Mouse (Mus musculus): ENCODE results near the gene Dock1. TPM values are rescaled to one million over a fixed set of nuclear protein-coding genes. Genes with fewer than 3 reads are reported as not detected.

Gene Dock1
- total and polyA plus RNA-seq, 2 experiments from 2014 or later = 8.0 to 15.2 TPM

- no peak overlapping the region for H3K9ac ChIP-seq (replicated peaks; ENCODE audit: low read length)
- peaks cover 4% of the 10 kb centered on the region; the same call in 1 of the 2 replicates for H3K27me3 ChIP-seq (ENCODE audit: insufficient read depth, low read length)
- H3K9me3 ChIP-seq (ENCODE audit: low read length) = no peaks in the 10 kb centered on the region
- H3K27ac ChIP-seq = no peak overlapping the region
- no peak for ATAC-seq
- no peak for DNase-seq (ENCODE audit: low spot score)
- H3K36me3 ChIP-seq (ENCODE audit: insufficient read depth, low read length) = no peaks in the 10 kb centered on the region
- H3K4me2 ChIP-seq (ENCODE audit: low read depth, low read length) = no peak overlapping the region
- TF ChIP-seq CTCF (IDR thresholded peaks at IDR 0.05; ENCODE audit: low read depth) = no peak
- WGBS = 86% methylated on average over 4 of the region's 4 CpGs
- H3K4me3 ChIP-seq (ENCODE audit: low read length) = no peak overlapping the region
- H3K4me1 ChIP-seq (ENCODE audit: insufficient read depth, low read length) = 0 out of 2 replicates have a peak, but pooled peaks cover 3% of the 10 kb centered on the region
Measured at GRCm38 (mm10) chr7:134667271-134667702, 3.2 kb upstream of the Dock1 start.

- no peak for ATAC-seq
- H3K9ac ChIP-seq (replicated peaks; ENCODE audit: low read length) = peak overlapping the region; percentile 61; the same call in 1 of the 2 replicates
Measured at GRCm38 (mm10) chr7:134669474-134670311, 761 bp upstream of the Dock1 start.

GRCm38 (mm10) chr7:134671003-134671461 lies 578 bp downstream of the Dock1 start:
- H3K27me3 ChIP-seq (ENCODE audit: insufficient read depth, low read length) = peaks cover 4% of the 10 kb centered on the region; the same call in 1 of the 2 replicates
- H3K36me3 ChIP-seq (ENCODE audit: insufficient read depth, low read length) = no peaks in the 10 kb centered on the region
- 3% methylated on average over 28 of the region's 28 CpGs for WGBS
- H3K4me2 ChIP-seq (ENCODE audit: low read depth, low read length) = peak overlapping the region; percentile 76
- peak overlapping the region; percentile 61 for H3K9ac ChIP-seq (replicated peaks; ENCODE audit: low read length)
- H3K4me3 ChIP-seq (ENCODE audit: low read length) = peak overlapping the region; percentile 57
- ATAC-seq (peak; percentile 58), DNase-seq (ENCODE audit: low spot score) (peak; percentile 61)
- H3K9me3 ChIP-seq (ENCODE audit: low read length) = no peaks in the 10 kb centered on the region
- TF ChIP-seq CTCF (IDR thresholded peaks at IDR 0.05; ENCODE audit: low read depth) = no peak
- peak overlapping the region; percentile 70 for H3K27ac ChIP-seq
- peaks cover 3% of the 10 kb centered on the region; the same call in 1 of the 2 replicates for H3K4me1 ChIP-seq (ENCODE audit: insufficient read depth, low read length)

More at GRCm38 (mm10) chr7:134669474-134670311, 761 bp upstream of the Dock1 start:
- H3K27me3 ChIP-seq (ENCODE audit: insufficient read depth, low read length) = peaks cover 4% of the 10 kb centered on the region; the same call in 1 of the 2 replicates
- H3K27ac ChIP-seq = 0 out of 2 replicates have a peak overlapping the region, but pooled peaks have one; percentile 70
- peak overlapping the region; percentile 76 for H3K4me2 ChIP-seq (ENCODE audit: low read depth, low read length)
- 91% methylated on average over 14 of the region's 14 CpGs for WGBS
- no peak for TF ChIP-seq CTCF (IDR thresholded peaks at IDR 0.05; ENCODE audit: low read depth)
- DNase-seq (ENCODE audit: low spot score) = no peak
- no peaks in the 10 kb centered on the region for H3K36me3 ChIP-seq (ENCODE audit: insufficient read depth, low read length)
- H3K4me1 ChIP-seq (ENCODE audit: insufficient read depth, low read length) = peaks cover 3% of the 10 kb centered on the region; the same call in 1 of the 2 replicates
- peak overlapping the region; percentile 57; the same call in 1 of the 2 replicates for H3K4me3 ChIP-seq (ENCODE audit: low read length)
- no peaks in the 10 kb centered on the region for H3K9me3 ChIP-seq (ENCODE audit: low read length)

- no peaks in the 10 kb centered on the region for H3K9me3 ChIP-seq (ENCODE audit: low read length)
- peaks cover 4% of the 10 kb centered on the region; the same call in 1 of the 2 replicates for H3K27me3 ChIP-seq (ENCODE audit: insufficient read depth, low read length)
- H3K4me3 ChIP-seq (ENCODE audit: low read length) = peak overlapping the region; percentile 57
- DNase-seq (ENCODE audit: low spot score) (no peak), ATAC-seq (no peak)
- H3K4me2 ChIP-seq (ENCODE audit: low read depth, low read length) = peak overlapping the region; percentile 76
- H3K4me1 ChIP-seq (ENCODE audit: insufficient read depth, low read length) = peaks cover 3% of the 10 kb centered on the region; the same call in 1 of the 2 replicates
- H3K9ac ChIP-seq (replicated peaks; ENCODE audit: low read length) = peak overlapping the region; percentile 61; the same call in 1 of the 2 replicates
- TF ChIP-seq CTCF (IDR thresholded peaks at IDR 0.05; ENCODE audit: low read depth) = no peak
- no peaks in the 10 kb centered on the region for H3K36me3 ChIP-seq (ENCODE audit: insufficient read depth, low read length)
- H3K27ac ChIP-seq = peak overlapping the region; percentile 70; the same call in 1 of the 2 replicates
- WGBS = 41% methylated on average over 7 of the region's 7 CpGs
Measured at GRCm38 (mm10) chr7:134671467-134671901, 1.0 kb downstream of the Dock1 start.

- WGBS = 88% methylated on average over 5 of the region's 5 CpGs
- Histone ChIP-seq H3K4me1 (ENCODE audit: insufficient read depth, low read length) (peaks cover 3% of the 10 kb centered on the region; the same call in 1 of the 2 replicates), H3K27me3 (ENCODE audit: insufficient read depth, low read length) (peaks cover 4% of the 10 kb centered on the region; the same call in 1 of the 2 replicates), H3K4me3 (ENCODE audit: low read length) (no peak overlapping the region), H3K4me2 (ENCODE audit: low read depth, low read length) (no peak overlapping the region), H3K9ac (replicated peaks; ENCODE audit: low read length) (no peak overlapping the region), H3K9me3 (ENCODE audit: low read length) (no peaks in the 10 kb centered on the region), H3K36me3 (ENCODE audit: insufficient read depth, low read length) (no peaks in the 10 kb centered on the region), H3K27ac (no peak overlapping the region)
- no peak for DNase-seq (ENCODE audit: low spot score)
- ATAC-seq = no peak
- no peak for TF ChIP-seq CTCF (IDR thresholded peaks at IDR 0.05; ENCODE audit: low read depth)
Measured at GRCm38 (mm10) chr7:134673135-134673534, 2.7 kb downstream of the Dock1 start.

- Histone ChIP-seq H3K9me3 (ENCODE audit: low read length) (no peaks in the 10 kb centered on the region), H3K9ac (replicated peaks; ENCODE audit: low read length) (no peak overlapping the region), H3K4me1 (ENCODE audit: insufficient read depth, low read length) (peaks cover 3% of the 10 kb centered on the region; the same call in 1 of the 2 replicates), H3K4me3 (ENCODE audit: low read length) (no peak overlapping the region), H3K27ac (no peak overlapping the region), H3K36me3 (ENCODE audit: insufficient read depth, low read length) (no peaks in the 10 kb centered on the region), H3K27me3 (ENCODE audit: insufficient read depth, low read length) (peaks cover 4% of the 10 kb centered on the region; the same call in 1 of the 2 replicates), H3K4me2 (ENCODE audit: low read depth, low read length) (no peak overlapping the region)
- ATAC-seq (no peak), DNase-seq (ENCODE audit: low spot score) (no peak)
- no peak for TF ChIP-seq CTCF (IDR thresholded peaks at IDR 0.05; ENCODE audit: low read depth)
- WGBS = 55% methylated on average over 9 of the region's 9 CpGs
Measured at GRCm38 (mm10) chr7:134673952-134674351, 3.5 kb downstream of the Dock1 start.

Data from hindbrain, postnatal 0 days (tissue).